Mouse (Mus musculus) MEL-GATA-1-ER (cell line): ENCODE measurements around the gene Efemp2.

Experiments used
- DNase-seq: peaks from one replicate; pipeline ENCODE4 v3.0.0-alpha.2; 2012; ENCODE audit warnings: low read depth; ENCODE audit errors: extremely low read depth

Efemp2 gene

DNA sequence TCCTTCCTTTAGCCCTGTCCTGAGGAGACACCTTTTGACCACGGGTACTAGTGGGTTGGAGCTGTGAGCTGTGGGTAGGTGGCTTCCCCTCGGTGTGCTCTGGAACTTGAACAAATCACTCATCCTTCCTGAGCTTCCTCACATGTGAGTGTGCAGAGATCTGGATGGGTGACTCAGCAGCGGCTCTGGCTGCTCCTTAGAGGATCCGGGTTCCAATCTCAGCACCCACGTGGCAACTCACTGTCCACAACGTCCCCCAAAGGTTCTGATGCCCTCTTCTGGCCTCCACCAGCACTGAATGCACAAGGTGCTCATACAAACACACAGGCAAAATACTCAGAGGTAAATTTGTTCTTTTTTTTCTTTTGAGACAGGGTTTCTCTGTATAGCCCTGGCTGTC lies 22.0 kb upstream of the Efemp2 start:
- no peak for DNase-seq

DNA sequence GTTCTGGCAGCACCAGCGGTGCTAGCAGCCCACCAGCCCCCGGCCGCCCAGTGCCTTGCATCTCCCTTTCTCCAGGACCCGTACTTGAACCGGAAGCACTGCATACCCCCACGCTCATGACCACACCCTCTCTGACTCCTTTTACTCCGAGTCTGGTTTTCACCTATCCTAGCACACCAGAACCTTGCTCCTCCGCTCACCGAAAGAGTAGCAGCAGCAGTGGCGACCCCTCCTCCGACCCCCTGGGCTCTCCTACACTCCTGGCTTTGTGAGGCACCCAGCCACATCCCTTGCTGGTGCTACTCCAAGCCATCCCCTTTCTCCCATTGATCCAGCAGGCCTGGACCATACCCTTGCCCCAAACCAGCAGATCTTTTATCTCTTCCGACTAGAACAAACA lies 18.7 kb upstream of the Efemp2 start:
- no peak for DNase-seq

DNA sequence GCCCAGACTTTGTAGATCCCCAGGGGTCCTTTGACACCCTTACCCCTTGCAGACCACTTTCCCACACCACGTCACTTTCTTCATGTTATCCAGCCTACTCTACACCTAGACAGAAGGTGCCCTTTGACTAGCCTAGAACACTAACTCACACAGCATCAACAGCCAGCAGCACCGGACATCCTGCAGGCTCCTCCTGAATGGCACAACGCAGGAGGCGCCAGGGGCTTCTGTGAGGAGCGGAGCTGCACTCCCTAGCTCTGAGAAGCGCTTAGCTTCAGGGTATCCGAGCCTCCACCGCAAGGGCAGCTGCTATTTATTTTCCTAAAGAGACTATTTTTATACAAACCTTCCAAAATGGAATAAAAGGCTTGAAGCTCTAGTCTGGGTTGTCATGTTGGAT lies 18.2 kb upstream of the Efemp2 start:
- no peak for DNase-seq

DNA sequence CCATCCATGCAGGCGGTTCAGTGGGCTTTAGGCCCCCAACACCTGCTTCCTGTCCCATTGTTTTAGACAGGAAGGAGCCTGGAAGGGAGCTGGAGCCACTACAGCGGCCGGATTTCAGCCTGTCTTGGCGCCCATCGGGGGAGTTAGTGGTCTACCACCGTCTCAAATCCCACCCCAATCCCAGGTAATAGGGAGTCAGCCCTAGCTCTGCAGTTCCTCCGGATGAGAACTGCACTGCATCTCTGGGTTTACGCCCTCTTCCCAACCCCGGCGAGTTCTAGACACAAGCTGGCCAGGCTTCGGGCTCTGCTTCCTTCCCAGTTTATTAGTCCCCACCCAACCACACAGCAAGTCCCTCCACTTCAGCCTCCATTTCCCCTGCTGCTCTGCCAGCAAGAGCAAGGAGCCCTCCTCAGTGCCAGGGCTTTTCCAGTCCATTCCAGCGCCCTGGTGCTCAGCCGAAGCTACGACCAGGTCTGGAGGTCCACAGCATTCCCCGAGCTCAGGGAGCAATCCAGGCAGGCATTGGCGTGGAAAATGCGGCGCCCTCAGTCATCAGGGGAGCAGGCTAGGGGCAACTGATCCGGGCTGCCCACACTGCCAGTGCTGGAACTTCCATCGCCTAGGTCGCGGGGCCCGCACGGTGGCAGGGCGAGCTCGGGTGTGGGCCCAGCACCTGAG lies 17.4 kb upstream of the Efemp2 start:
- DNase-seq, result no peak

DNA sequence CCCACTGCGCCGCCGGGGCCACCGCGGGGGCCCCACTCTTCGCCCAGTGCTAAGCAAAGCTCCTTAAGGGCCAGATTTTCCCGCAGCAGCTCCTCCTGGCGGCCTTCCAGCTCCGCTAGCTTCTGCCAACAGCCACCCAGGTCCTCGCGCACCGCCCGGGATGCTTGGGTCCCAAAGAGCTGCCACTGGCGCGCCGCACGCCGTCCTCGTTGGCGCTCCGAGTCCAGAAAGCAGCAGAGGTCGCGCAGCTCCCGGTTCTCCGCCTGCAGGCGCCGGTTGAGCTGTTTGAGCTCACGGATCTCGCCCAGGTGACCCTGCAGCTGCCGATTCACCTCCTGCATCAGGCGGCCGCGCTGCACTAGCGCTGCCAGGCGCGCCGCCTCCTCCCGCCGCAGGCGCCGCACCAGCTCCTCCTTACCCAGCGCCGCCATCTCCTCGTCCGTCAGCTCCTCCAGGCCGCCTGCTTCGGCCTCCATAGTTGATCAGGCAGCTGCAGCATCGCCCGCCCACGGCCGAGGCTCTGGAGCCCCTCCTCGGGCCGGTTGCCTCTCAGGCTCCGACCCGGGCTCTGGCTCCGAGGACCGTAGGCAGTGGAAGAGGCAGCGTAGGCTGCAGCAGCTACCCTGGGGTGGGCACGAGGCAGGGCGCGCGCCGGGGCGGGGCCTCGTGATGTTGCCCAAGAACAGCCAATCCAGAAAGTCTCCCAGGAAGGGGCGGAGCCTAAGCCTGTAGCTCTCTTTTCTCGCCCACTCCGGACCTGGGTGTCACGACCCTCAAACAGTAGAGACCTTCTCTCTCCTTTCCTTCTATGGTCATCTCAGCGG lies 16.6 kb upstream of the Efemp2 start:
- peak; percentile 76 for DNase-seq

DNA sequence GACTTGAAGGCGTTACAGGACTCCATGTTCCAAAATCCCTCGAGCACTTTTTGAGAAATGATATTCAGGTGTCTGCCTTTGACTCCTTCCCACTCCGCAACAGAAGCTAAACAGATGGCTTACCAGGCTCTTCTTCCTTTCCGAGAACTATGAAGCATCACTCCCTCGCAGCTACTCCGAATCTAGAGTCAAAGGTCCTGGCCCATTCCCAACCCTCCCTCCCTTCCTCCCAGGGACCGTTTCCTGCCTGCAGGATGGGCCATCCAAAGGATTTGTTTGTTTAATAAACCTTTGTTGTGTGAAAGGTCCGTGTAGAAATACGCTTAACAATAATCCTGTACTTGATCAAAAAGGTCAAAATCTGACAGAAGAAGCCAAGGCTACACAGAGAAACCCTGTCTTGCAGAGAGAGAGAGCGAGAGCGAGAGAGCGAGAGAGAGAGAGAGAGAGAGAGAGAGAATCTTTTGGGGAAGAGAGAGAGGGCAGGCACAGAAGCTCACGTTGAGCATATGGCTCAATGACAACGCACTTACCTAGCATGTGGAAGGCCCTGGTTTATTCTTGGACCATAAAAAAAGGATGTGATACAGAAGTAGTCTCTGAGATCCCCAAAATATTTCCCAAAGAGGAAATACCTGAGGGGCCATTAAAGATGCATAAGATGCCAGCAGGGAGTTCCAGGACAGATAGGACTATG lies 15.9 kb upstream of the Efemp2 start, which contains the start of gene Ccdc85b:
Ccdc85b (minus strand) TSS at position 149 of the 697 bp plus-strand sequence.
- no peak for DNase-seq

DNA sequence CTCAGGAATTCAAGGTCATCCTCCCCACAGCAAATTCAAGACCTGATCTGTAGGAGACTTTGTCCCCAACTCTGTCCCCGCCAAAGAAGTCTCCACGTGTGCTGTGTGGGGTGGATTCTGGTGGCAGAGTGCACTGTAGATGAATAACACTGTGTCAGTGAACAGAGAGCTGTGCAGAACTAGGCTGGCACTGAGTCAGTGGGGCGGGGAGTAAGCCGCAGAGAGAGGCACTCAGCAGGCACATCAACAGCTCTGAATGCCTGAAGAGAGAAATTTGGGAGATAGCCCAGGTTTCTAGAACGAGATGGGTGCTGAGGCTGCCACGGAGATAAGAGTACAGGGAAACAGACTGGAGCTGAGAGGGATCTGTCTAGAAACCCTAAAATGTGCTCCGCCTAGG lies 14.7 kb upstream of the Efemp2 start:
- DNase-seq, result no peak

DNA sequence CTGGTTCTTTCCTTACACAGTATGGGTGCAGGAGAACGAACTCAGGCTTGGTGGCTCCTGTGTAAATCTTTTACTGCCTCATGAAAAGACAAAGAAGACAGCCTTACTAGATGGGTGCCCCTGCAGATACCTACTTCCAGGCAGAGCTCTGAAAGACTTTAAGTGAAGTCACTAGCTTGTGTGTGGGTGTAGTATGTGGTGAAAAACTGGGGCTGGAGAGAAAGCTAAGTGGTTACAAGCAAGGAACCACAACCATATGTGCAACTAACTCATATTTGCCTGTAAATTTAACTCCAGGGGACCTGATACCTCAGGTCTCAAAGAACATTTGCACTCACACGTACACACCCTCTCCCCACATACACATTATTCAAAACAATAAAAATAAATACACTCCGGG lies 13.9 kb upstream of the Efemp2 start:
- no peak for DNase-seq

DNA sequence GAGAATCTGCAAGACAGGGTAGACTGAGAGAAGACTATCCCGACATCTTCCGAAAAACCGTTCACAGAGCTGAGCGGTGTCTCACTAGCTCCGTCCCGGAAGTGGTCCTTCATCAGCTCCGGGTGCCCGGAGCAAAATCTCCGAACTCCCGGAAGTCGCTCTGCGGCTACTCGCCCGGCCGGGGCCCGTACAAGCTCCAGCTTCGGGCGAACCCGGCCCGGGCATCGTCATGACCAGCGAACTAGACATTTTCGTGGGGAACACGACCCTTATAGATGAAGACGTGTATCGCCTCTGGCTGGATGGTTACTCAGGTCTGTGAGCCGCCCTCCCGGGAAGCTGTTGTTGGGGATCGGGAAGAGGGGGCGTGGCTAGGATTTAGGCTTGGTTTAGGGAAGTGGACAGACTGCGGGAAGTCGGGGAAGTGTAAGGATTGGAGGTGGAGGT lies 13.3 kb upstream of the Efemp2 start, which contains the start of gene Fibp:
Fibp (plus strand) TSS at position 151 of the 447 bp plus-strand sequence.
- peak; percentile 87 for DNase-seq

DNA sequence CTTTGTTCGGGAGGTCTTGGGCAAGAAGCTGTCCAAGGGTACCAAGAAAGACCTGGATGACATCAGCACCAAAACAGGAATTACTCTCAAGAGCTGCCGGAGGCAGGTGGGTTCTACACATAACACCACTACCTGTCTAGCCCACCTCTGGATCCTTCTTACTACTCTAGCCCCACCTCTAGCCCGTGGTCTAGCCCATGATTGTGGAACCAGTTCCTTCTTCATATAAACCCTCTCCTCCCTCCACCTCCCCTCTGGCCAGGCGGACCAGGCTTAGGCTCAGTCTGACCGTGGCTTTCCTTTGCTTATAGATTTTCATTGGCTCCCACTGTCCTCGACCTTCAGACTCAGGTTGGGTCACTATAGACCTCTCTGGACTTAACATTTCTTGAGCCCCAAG lies 12.3 kb upstream of the Efemp2 start:
- no peak for DNase-seq

DNA sequence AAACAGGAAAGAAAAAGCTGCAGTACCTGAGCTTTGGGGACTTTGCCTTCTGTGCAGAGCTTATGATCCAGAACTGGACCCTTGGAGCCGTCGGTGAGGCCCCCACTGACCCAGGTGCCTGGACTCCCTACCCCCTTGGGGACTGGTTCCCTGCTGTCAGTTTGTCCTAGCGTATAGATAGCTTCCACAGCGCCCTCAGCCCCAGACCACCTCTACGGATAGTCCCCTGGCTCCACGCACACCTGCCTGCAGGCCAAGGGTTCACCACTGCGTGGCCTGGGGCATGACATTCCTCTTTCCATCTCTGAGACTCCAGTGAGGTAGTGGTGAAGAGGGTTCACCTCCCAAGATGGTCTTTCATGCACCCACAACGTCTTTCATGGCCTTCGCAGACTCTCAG lies 10.5 kb upstream of the Efemp2 start:
- DNase-seq, result no peak

DNA sequence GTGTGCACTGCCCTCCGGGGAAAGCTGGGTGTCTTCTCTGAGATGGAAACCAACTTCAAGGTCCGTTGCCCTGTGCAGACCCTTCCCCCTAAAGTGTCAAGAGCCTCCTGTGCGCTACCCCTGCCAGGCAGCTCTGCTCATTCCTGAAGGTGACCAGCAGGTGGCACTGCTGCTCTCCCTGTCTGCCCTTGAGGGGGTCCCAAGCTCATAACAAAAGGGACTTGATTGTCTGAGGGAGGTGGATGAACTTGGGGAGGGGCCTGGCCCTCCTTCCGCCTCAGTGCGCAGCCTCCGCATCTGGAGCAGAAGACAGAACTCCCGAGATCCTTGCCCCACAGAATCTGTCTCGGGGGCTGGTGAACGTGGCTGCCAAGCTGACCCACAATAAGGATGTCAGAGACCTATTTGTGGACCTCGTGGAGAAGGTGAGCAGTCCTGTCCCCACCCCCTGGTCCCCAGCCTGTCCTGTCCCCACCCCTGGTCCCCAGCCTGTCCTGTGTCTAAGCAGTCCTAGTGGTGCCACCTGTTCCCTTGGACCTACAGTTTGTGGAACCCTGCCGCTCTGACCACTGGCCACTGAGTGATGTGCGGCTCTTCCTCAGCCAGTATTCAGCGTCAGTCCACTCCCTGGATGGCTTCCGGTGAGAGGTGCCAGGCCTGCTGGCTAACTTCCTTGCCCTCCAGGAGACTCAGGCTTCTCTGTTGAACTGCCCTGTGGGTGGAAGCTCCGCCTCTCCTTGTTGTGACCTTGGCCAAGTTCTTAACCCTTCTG lies 9.8 kb upstream of the Efemp2 start:
- DNase-seq, result no peak

DNA sequence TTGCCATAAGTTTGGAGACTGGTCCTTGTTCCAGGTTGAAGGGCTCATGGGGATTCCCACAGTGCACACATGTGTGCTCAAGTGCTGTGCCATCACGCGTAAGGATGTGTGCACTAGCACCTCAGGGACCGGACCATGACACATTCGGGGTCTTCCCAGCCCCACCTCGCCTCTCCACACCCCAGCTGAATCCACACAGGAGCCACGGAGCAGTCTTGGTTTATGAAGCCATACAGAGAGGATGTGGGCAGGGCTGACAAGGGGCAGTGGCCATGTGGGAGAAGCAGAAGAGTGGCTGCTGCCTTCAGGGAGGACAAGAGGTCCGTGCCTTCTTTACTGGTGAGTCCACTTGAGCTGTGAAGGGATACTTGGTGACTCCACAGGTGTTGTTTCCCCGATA lies 8.7 kb upstream of the Efemp2 start:
- DNase-seq, result no peak

DNA sequence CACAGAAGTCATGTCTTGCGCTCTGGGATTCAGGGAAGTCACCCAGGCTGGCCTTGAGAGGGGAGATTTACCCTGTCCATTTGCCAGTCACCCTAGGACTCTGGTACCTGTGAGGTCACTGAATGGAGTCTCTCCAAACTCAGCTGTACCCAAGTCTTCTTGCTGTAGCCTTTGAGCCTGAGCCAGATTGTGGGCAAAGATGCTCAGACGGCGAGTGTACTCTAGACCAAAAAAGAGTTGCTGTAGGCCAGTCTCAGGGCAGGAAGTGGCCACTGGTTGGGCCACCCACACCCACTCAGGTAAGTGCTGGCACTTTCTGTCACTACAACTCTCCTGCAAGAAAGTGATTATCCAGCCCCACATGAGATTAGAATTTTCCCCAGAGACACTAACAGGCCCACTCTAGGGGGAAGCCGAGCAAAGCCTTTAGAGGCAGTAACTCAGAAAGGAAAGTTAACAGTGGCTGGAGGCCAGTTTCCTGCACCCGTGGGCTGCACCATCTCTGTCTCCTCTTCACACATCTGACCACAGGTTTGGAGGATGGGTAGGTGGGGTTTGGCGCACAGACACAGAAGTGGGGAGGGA lies 6.7 kb upstream of the Efemp2 start:
- no peak for DNase-seq

DNA sequence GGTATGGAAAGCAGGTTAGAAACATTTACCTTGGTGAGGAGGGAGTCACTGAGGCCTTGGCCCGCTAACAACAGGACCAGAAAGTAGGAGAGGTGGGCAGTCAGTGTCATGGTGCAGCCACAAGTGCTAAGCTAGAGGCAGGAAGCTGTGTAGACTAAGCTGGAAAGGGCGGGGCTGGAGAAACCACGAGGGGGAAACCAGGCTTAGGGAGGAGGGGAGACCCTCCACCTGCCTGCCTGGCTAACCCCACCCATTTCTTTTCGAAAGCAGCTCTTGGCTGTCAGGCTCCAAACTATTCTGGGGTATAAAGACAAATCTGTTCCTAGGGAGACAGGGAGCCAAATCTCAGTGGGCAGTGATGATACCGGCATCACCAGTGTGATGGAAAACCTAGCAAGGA lies 5.4 kb upstream of the Efemp2 start, which contains the start of gene Ctsw:
Ctsw (minus strand) TSS at position 134 of the 400 bp plus-strand sequence.
- DNase-seq, result no peak

DNA sequence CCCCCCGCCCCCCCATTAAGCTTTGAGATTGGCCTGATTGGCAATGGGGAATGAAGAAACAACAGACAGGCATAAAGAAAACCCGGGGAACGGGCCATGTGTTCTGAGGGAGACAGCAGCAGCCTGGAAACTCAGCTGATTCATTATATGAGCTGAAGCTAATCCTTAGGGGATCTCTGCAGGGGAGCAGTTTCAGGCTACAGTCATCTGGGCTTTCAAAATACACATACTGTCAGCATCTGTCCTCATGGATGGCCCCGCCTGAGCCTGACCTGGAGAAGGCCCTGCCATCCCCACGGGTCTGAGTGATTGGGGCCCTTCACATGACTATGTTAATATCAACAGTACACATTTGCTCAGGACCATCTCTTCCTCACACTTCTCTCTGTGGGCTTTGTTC lies 1.9 kb upstream of the Efemp2 start:
- no peak for DNase-seq

DNA sequence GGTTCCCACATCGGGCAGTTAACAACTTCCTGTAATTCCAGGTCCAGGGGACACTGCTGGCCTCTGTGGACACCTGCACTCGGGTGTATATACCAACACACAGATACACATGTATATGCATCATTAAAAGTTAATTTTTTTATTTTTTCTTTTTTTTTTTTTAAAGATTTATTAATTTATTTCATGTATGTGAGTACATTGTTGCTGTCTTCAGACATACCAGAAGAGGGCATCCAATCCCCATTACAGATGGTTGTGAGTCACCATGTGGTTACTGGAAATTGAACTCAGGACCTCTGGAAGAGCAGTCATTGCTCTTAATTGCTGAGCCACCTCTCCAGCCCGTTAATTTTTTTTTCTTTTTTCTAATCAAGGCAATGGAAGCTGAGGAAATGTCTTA lies 897 bp upstream of the Efemp2 start:
- DNase-seq, result no peak

DNA sequence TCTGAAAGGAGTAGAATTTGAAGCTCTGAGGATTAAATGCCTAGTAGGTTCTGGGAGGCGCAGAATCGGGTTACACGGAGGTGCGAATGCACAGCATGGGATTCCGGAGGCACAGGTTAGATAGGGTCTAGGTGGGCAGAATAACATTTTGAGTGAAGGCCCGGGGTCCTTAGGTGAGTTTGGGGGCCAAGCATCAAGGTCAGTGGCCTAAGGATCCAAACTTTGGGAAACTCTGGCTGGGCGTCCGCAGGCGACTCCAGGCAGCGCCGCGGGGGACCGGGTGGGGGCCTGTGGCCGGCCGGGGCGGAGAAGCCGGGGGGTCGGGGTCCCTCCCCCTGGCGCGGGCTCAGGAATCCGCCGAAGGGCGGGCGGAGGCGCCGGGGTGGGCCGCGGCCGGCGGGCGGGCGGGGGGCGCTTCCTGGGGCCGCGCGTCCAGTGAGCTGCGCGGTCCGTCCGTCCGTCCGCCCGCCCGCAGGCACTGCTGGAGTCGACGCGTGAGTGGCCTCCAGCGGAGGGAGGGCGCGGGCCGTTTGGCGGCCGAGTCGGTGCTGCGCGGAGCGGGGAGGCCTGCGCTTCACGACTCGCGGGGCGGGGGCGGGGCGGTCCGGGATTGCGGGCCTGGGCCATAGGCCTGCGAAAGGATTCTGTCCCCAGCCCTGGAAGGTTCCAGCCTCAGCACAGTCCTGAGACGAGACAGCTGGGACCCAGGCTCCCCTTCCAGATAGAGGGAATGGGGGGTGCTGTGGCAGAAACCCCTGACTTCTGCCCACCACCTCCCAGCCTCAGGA lies 721 bp downstream of the Efemp2 start:
- DNase-seq, result no peak

DNA sequence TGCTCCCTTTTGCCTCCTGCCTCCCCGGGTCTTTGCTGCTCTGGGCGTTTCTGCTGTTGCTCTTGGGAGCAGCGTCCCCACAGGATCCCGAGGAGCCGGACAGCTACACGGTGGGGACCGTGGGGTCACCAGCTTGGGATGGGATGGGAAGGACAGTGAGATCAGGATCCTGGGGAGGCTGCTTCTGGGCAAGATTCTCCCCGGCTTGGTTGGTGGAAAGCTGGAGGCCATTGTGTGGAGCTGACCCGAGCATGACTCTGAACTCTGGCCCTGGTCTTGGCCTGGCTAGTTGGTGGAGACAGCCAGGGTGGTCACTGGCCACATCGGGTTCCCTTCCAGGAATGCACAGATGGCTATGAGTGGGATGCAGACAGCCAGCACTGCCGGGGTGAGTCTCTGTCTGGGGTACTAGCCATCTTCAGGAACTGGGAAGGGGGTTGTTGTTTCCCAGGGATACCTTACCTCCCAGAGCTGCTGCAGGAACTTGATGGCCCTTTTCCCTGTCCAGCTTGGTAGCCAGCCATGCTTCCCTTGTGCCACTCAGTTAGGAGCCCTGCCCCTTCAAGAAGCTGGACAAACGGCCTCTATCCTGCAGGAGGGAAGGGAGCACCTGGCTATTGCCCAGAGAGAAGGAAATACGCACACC lies 1.4 kb downstream of the Efemp2 start:
- DNase-seq, result no peak
